Mouse (Mus musculus) hindbrain, embryonic 15.5 days (tissue): ENCODE measurements around the gene Gjc2. TPM values are rescaled to one million over a fixed set of nuclear protein-coding genes. Genes with fewer than 3 reads are reported as not detected.

Experiments
- ATAC-seq: fragments of 200-750 bp; cut with Nextera tagmentation; 2 replicates; pipeline ENCODE4 v1.8.0; 2017; ENCODE audit warnings: low read depth, moderate number of reproducible peaks, moderate TSS enrichment; ENCODE audit not compliant: low FRiP score
- H3K27ac ChIP-seq: fragments of 300-500 bp; sonication (generic); replicated peaks from 2 replicates; pipeline ENCODE4 v1.5.1; 2015; ENCODE audit warnings: mild to moderate bottlenecking, inconsistent platforms
- H3K27me3 ChIP-seq: fragments of 300-500 bp; sonication (generic); 2 replicates; pipeline ENCODE4 v1.6.1; 2015; ENCODE audit warnings: control low read depth, inconsistent platforms
- H3K36me3 ChIP-seq: fragments of 300-500 bp; sonication (generic); 2 replicates; pipeline ENCODE4 v1.6.1; 2015; ENCODE audit warnings: control low read depth, inconsistent platforms
- H3K4me1 ChIP-seq: fragments of 300-500 bp; sonication (generic); replicated peaks from 2 replicates; pipeline ENCODE4 v1.6.1; 2015; ENCODE audit warnings: control low read depth, inconsistent platforms
- H3K4me2 ChIP-seq: fragments of 300-500 bp; sonication (generic); 2 replicates; pipeline ENCODE4 v1.6.1; 2015; ENCODE audit warnings: moderate library complexity, mild to moderate bottlenecking, inconsistent platforms
- H3K4me3 ChIP-seq: fragments of 300-500 bp; sonication (generic); 2 replicates; pipeline ENCODE4 v1.5.1; 2015; ENCODE audit warnings: mild to moderate bottlenecking, inconsistent platforms
- H3K9ac ChIP-seq: fragments of 300-500 bp; sonication (generic); 2 replicates; pipeline ENCODE4 v1.6.1; 2015; ENCODE audit warnings: inconsistent platforms
- H3K9me3 ChIP-seq: fragments of 300-500 bp; sonication (generic); 2 replicates; pipeline ENCODE4 v1.6.1; 2016; ENCODE audit warnings: control low read depth, inconsistent platforms
- WGBS: fragments of 180-500 bp; shearing (Covaris S2); methylation state at CpG from one replicate; pipeline ENCODE4 v1.1.7; 2015; 5-methylcytosine and 5-hydroxymethylcytosine counted together
- polyA plus RNA-seq: library from polyadenylated mRNA; unstranded; fragments of >200 nt; fragmentation: Nextera tagmentation; extraction: Ambion mirVana; gene quantifications from 2 replicates; pipeline ENCODE4 v1.2.1, GENCODE M21; 2015

Gene Gjc2
- polyA plus RNA-seq, 1 experiment from 2014 or later = 0.39 TPM

DNA sequence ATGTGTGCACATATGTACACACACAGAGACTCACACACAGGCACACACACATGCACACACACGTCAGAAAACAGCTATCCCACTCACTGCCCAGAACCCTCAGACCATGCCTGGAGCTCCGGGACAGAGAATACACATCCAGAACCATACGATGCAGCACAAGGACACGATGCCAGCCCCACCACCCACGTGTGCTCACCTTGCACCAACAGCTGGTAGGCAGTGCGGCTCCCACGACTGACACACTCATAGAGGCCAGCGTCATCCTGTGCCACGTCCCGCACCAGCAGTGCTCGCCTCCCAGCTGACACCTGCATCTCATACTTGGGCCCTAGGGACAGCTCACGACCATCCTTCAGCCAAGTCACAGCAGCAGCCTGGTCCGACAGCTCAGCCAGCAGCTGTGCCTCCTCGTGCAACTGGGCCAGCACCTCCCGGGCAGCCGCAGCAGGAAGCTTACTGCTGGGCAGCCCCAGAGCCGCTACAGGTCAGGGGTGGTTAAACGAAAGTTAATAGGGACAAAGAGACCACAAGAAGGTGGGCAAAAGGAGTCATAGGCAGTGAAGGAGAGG, 51.6 kb downstream of the Gjc2 start:
- Histone ChIP-seq H3K4me1 (peaks cover 12% of the 10 kb centered on the region), H3K9me3 (no peaks in the 10 kb centered on the region), H3K4me2 (no peak overlapping the region), H3K4me3 (no peak overlapping the region), H3K9ac (no peak overlapping the region), H3K27ac (no peak overlapping the region), H3K27me3 (peaks cover 35% of the 10 kb centered on the region), H3K36me3 (no peaks in the 10 kb centered on the region)
- WGBS = 62% methylated on average over 18 of the region's 18 CpGs
- no peak for ATAC-seq

- Histone ChIP-seq H3K27ac (no peak overlapping the region), H3K36me3 (no peaks in the 10 kb centered on the region), H3K9ac (no peak overlapping the region), H3K4me3 (no peak overlapping the region), H3K4me1 (peaks cover 8% of the 10 kb centered on the region), H3K27me3 (peaks cover 29% of the 10 kb centered on the region), H3K9me3 (no peaks in the 10 kb centered on the region), H3K4me2 (no peak overlapping the region)
- WGBS = 74% methylated on average over 9 of the region's 9 CpGs
- no peak for ATAC-seq
Measured at GRCm38 (mm10) chr11:59130782-59131181, 52.2 kb downstream of the Gjc2 start.

Other genes with a start within 250 kb of the Gjc2 start
- gene Rnf187, start 244.3 kb downstream of the Gjc2 start, polyA plus RNA-seq = 603 and 674 TPM in 2 replicates
- gene Hist3h2ba, start 234.3 kb downstream of the Gjc2 start, polyA plus RNA-seq = 230 and 238 TPM in 2 replicates
- 96.0 and 96.7 TPM in 2 replicates for gene Hist3h2a, start 228.5 kb downstream of the Gjc2 start, polyA plus RNA-seq
- gene Trim17, start 228.5 kb downstream of the Gjc2 start, polyA plus RNA-seq = 1.4 TPM in 2 replicates
- 19.3 and 20.7 TPM in 2 replicates for gene Trim11, start 205.1 kb downstream of the Gjc2 start, polyA plus RNA-seq
- gene Obscn, start 46.8 kb downstream of the Gjc2 start, polyA plus RNA-seq = 0.34 and 0.45 TPM in 2 replicates
- gene Iba57, start 19.5 kb downstream of the Gjc2 start, polyA plus RNA-seq = 7.1 and 7.5 TPM in 2 replicates
- gene Guk1, start 9.0 kb upstream of the Gjc2 start, polyA plus RNA-seq = 245 and 247 TPM in 2 replicates
- gene Mrpl55, start 19.3 kb upstream of the Gjc2 start, polyA plus RNA-seq = 93.3 and 103 TPM in 2 replicates
- gene 2310033P09Rik, start 25.1 kb upstream of the Gjc2 start, polyA plus RNA-seq = 27.7 and 28.6 TPM in 2 replicates
- 620 and 653 TPM in 2 replicates for gene Arf1, start 45.1 kb upstream of the Gjc2 start, polyA plus RNA-seq
- gene Wnt3a, start 107.5 kb upstream of the Gjc2 start, polyA plus RNA-seq = 0.94 and 1.5 TPM in 2 replicates
- 3.5 and 4.1 TPM in 2 replicates for gene Wnt9a, start 123.7 kb upstream of the Gjc2 start, polyA plus RNA-seq
- not detected in 2 replicates for gene Prss38, start 192.4 kb upstream of the Gjc2 start, polyA plus RNA-seq